Mouse (Mus musculus): Measurements from ENCODE around the gene Chid1.

Gene Chid1

DNA sequence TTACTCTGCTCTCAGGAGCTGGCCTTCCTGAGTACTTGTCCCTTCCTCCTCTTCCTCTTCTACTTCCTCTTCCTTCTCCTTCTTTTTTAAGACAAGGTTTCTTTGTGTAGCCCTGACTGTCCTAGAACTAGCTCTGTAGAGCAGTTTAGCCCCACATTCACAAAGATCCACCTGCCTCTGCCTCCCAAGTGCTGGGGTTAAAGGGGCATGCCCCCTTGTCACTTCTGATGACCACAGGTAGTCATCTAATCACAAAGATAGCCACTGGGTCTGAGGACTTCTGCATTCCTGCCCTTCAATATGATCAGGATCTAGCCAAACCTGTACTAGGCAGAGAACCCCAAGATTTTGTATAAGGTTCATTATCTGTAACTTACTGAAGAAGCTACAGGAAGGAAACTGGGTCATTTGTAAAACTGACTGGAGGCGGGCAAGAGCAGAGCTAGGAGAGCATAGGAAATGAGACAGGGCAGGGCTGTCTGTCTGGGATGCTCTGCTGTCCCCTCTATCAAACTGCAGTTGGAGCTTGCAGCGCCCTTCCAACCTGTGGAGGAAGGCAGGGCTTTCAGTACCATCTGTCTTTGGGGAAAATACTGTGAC is 20.2 kb upstream of the Chid1 start:
- no peak for DNase-seq (ENCODE audit: extremely low spot score, low read depth, low spot score)

DNA sequence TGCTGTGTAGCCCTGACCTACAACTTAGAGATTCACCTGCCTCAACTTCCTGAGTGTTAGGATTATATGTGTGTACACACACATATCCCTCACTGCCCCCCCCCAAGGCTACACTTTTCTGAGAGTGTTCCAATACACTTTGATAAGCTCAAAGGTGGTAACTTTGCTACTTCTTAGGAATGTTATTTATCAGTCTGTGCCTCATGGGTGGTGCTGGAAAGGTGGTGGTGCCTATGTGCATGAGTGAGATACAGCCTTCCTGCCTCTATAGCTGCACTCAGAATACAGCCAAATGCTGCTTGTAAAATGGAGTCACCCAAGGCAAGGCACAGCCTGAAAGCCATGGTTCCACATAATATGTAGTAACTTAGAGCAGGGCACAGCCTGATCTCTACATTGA is 19.3 kb upstream of the Chid1 start:
- DNase-seq (ENCODE audit: extremely low spot score, low read depth, low spot score) = no peak

DNA sequence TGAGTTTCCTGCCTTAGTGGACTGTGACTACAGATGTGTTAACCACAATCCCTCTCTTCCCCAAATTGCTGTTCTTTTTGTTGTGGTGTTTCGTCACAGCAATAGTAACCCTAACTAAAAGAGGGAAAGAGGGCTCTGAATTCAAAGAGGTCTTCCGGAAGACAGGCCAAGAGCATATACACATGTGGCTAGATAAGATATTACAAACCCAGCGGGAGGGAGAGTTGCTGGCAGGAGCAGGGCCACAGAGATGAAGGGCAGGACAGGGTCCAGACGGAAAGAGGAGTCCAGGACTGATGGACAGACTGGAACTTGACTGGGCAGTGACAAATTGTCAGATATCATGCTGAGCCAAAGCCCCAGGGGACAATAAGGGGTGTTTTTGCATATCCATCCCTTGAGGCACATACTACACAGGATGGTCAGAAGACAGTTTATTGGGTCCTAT is 18.7 kb upstream of the Chid1 start:
- DNase-seq (ENCODE audit: extremely low spot score, low read depth, low spot score) = no peak

GRCm38 (mm10) chr7:141550464-141550863 is 10.8 kb upstream of the Chid1 start:
- no peak for DNase-seq (ENCODE audit: extremely low spot score, low read depth, low spot score)

DNA sequence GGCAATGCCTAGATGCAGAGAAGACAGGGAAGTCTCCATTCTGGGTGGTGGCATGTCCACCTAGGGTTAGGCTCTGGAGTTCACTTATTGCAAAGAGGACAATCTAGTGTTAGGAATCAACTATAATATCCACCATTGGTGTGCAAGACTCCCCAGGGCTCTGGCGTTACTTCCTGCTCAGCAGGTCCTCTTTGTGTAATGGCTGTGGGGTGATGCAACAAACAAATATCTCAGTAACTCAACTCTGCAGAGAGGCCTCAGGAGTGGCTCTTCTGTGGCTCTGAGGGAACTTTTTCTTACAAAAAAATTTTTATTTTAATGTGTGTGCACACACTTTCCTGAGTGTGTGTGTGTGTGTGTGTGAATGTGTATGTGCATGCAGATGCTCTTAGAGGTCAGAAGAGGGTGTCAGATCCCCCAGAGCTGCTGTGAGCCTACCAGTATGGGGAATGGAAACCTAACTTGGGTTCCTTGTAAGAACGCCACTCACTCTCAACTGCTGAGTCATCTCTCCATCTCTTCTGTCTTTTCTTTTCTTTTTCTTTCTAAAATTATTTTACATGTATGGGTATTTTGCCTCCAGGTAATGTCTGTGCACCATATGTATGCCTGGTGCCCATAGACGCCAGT is 9.9 kb upstream of the Chid1 start:
- DNase-seq (ENCODE audit: extremely low spot score, low read depth, low spot score) = no peak

DNA sequence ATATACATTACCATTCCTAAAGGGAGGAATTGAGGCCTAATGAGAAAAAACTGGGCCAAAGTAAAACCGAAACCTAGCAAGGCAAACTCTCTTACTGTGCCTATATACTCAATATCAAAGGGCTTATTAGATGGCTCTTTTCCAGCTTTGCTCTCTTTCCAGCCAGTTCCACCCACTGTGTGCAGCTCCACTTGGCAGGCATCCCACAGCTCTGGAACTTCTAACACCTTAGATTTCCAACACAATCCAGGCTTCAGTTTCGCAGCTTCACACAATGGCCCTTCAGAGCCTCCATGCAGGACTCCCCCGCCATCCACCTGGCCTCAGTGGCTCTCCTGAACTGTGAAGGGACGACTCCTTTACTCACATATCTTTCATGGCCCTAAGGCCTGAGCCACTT is 5.0 kb upstream of the Chid1 start:
- no peak for DNase-seq (ENCODE audit: extremely low spot score, low read depth, low spot score)

GRCm38 (mm10) chr7:141542588-141542987 is 2.9 kb upstream of the Chid1 start:
- no peak for DNase-seq (ENCODE audit: extremely low spot score, low read depth, low spot score)

DNA sequence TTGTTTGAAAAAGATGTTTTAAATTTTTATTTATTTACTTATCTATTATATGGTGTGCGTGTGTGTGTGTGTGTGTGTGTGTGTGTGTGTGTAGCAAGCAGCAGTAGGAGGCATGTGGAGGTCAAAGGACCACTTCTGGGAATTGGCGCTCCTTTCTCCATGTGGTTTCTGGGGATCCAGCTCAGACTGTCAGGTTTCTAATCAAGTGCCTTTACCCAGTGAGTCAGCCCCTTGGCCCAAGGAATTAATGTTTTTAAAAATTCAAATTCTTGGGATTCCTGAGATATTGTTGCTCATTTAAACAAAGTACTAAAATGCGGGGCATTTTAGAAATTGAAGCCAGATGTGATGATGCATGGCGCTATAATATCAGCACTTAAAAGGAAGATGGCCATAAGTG is 2.0 kb upstream of the Chid1 start:
- no peak for DNase-seq (ENCODE audit: extremely low spot score, low read depth, low spot score)

GRCm38 (mm10) chr7:141540312-141541081 is 840 bp upstream of the Chid1 start:
- no peak for DNase-seq (ENCODE audit: extremely low spot score, low read depth, low spot score)

- no peak for DNase-seq (ENCODE audit: extremely low spot score, low read depth, low spot score)
Measured at GRCm38 (mm10) chr7:141538852-141539555, 653 bp downstream of the Chid1 start.

- no peak for DNase-seq (ENCODE audit: extremely low spot score, low read depth, low spot score)
Measured at GRCm38 (mm10) chr7:141535570-141535969, 4.1 kb downstream of the Chid1 start.

DNA sequence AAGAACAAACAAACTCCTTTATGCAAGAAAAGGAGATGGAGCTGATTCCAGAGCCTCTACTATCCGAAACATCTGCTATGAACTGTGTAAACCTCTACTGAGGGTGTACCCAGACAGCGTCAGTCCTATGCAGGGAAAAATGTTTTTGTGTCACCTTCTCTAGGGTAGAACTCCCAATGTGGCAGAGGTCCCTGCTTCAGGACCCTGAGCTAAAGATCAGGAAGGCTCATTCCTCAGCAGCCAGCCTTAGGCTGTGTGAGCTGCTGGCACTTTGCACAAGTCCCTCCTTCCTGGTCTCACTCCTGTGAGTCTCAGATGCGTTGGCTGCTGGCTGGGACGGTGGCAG is 14.1 kb downstream of the Chid1 start:
- DNase-seq (ENCODE audit: extremely low spot score, low read depth, low spot score) = no peak

DNA sequence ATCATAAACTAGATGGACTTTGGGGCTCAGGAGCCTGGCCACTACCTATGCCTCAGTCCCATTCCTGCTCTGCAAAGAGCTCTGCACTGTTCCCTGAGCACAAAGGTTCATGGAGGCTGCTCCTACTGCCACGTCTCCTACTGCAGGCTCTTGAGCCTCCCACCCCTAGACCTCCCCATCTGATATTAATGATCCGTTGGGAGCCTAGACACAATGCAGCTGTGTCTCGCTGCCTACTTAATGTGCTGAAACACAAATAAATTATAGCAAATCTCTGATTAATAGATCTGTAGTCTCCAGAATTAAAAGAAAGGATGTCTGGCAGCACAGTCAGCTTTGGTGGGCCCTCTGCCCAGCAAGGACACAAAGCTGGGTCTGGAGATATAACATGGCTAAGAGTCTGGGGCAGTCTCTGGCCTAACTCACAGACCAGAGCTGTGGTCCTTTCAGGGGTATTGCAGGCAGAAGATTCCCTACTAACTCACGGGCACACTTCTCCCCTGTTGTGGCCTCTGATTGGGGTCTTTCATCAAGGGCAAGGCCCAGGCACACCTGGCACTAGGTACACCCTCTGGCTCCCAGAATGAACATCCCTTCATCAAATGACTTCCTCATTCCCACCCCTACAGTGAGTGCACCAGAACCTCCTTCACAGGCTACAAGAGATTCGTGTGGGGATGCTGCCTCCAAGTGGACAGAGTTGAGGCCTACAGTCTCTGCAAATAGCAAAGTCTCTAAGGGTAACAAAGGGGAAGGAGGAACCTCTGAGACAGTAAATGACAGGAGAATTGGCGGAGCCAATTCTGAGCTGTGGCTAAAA is 14.7 kb downstream of the Chid1 start:
- peak; percentile 35 for DNase-seq (ENCODE audit: extremely low spot score, low read depth, low spot score)

DNA sequence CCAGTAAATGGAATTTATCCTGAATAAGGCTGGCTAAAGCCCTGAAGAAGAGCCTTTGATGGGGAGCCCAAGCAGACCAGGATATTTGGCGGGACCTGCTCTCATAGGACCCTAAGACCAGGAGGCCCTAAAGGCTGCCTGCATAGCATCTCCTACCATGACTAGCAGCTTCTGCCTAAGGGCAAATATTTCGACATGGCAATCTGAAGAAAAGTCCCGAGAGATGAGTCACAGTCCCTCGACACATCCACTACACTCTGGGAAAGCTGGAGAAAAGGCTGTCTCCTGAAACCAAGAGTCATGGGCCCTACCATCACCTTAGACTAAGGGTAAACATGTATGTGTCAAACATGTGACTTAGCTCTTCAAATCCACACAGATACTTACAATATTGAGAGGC is 15.4 kb downstream of the Chid1 start:
- DNase-seq (ENCODE audit: extremely low spot score, low read depth, low spot score) = no peak

GRCm38 (mm10) chr7:141523007-141523406 is 16.6 kb downstream of the Chid1 start:
- DNase-seq (ENCODE audit: extremely low spot score, low read depth, low spot score) = no peak

- no peak for DNase-seq (ENCODE audit: extremely low spot score, low read depth, low spot score)
Measured at GRCm38 (mm10) chr7:141519795-141520194, 19.9 kb downstream of the Chid1 start.

GRCm38 (mm10) chr7:141518926-141519325 is 20.7 kb downstream of the Chid1 start:
- no peak for DNase-seq (ENCODE audit: extremely low spot score, low read depth, low spot score)

DNA sequence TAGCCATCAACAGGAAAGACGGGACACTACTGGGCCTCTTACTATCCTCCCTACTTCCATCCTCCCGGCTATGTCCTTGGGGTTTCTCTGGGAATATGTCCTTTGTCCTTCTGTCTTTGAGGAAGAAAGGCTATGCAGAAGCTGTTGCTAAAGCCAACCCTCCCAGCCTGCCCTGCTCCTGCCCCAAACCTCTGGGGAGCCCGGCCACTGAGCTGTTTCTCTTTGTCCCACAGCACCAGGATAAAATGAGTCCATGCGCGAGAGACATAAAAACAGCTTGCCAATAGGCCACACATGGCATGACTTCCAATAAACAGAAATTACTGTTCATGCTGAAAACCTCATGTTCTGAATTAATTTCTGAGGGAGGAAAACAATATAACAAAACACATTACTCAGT is 21.4 kb downstream of the Chid1 start:
- DNase-seq (ENCODE audit: extremely low spot score, low read depth, low spot score) = no peak

- no peak for DNase-seq (ENCODE audit: extremely low spot score, low read depth, low spot score)
Measured at GRCm38 (mm10) chr7:141517638-141518037, 22.0 kb downstream of the Chid1 start.

DNA sequence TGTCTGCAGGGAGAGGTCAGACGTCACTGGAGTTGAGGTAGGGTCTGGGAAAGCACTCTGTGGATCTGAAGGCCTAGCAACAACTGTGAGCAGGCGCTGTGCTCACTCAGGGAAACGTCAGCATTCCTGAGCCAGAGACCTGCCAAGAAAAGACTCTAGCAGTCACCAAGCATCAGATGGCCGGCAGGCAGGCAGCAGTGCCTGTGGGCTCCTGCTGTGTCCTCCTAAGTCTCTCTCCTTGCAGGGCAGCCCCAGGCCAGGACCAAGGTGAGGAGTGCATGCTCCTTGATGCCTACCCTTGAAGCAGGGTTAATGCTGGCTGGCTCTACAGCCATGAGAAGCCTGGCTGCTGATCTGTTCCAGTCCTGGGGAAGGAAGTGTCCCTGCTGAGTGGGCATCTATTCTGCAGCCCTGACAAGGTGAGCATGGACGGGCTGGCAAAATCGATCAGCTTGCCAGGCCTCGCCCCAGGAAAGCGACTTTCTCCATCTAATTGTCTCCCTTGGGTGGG is 28.9 kb downstream of the Chid1 start:
- DNase-seq (ENCODE audit: extremely low spot score, low read depth, low spot score) = no peak

GRCm38 (mm10) chr7:141510196-141510595 is 29.5 kb downstream of the Chid1 start:
- no peak for DNase-seq (ENCODE audit: extremely low spot score, low read depth, low spot score)
